Mouse (Mus musculus) layer of hippocampus, postnatal 14 days (tissue): ENCODE data around the gene Reep6. TPM values are rescaled to one million over a fixed set of nuclear protein-coding genes. Genes with fewer than 3 reads are reported as not detected.

Experiments
- DNase-seq, 2 experiments: peaks; one replicate each; pipeline ENCODE4 v3.0.0; 2021 to 2022; ENCODE audit warnings: low spot score in 2 of 2, mixed read lengths in 1 of 2
- long read RNA-seq, 2 experiments: library from polyadenylated mRNA; stranded (forward); transcript quantifications; one replicate each; pipeline ENCODE4 v2.0.0; 2021
- total RNA-seq, 2 experiments: library from RNA; stranded (reverse); gene quantifications; 2 replicates each; pipeline ENCODE4 v1.2.3; 2021

Gene Reep6
- total RNA-seq, result 10 to 100 TPM; 10.1 to 10.6 TPM
- long read RNA-seq, experiment 1, partial matches to known transcripts, result 4 of 8 reads
- long read RNA-seq, experiment 1, other reads (novel, unspliced or antisense), result 1 of 8 reads
- long read RNA-seq, experiment 2, transcript Reep6-202 (6 exons, 2,208 nt), result major isoform, 8 of 15 reads
- long read RNA-seq, experiment 2, partial matches to known transcripts, result 5 of 15 reads
- long read RNA-seq, experiment 2, other reads (novel, unspliced or antisense), result 0 of 15 reads

- DNase-seq, result peak; percentile 95 to 98
These were observed at the start of gene Reep6, which contains the start of gene Pcsk4 for GRCm38 (mm10) chr10:80329273-80330081. Gene Reep6, plus strand, starts transcription at chr10:80329953. Gene Pcsk4, minus strand, starts transcription at chr10:80329498.

GRCm38 (mm10) chr10:80281304-80281703 lies 48.4 kb upstream of the Reep6 start:
- no peak for DNase-seq

- no peak for DNase-seq
These were observed 47.8 kb upstream of the Reep6 start for GRCm38 (mm10) chr10:80281921-80282371.

- no peak for DNase-seq
These were observed 47.0 kb upstream of the Reep6 start for GRCm38 (mm10) chr10:80282481-80283441.

- DNase-seq, result no peak
These were observed 44.3 kb upstream of the Reep6 start for GRCm38 (mm10) chr10:80285222-80286070.

GRCm38 (mm10) chr10:80288097-80288496 lies 41.7 kb upstream of the Reep6 start:
- DNase-seq, result no peak

GRCm38 (mm10) chr10:80288657-80289056 lies 41.1 kb upstream of the Reep6 start:
- no peak for DNase-seq

- DNase-seq, result peak; percentile 92 to 95
These were observed 37.3 kb upstream of the Reep6 start, which contains the start of gene Rps15 for GRCm38 (mm10) chr10:80292251-80293146. Gene Rps15, plus strand, starts transcription at chr10:80292453.

- DNase-seq, result no peak
These were observed 36.4 kb upstream of the Reep6 start for GRCm38 (mm10) chr10:80293325-80293724.

GRCm38 (mm10) chr10:80294311-80294710 lies 35.4 kb upstream of the Reep6 start:
- no peak for DNase-seq

GRCm38 (mm10) chr10:80294788-80295303 lies 34.9 kb upstream of the Reep6 start:
- no peak for DNase-seq

- peak; percentile 79 to 84 for DNase-seq
These were observed 33.9 kb upstream of the Reep6 start, which contains the start of gene Apc2 for GRCm38 (mm10) chr10:80295618-80296425. Gene Apc2, plus strand, starts transcription at chr10:80295977.

GRCm38 (mm10) chr10:80296824-80297223 lies 32.9 kb upstream of the Reep6 start:
- no peak for DNase-seq

- DNase-seq, result no peak
These were observed 32.1 kb upstream of the Reep6 start for GRCm38 (mm10) chr10:80297526-80298133.

- peak; percentile 91 to 95 for DNase-seq
These were observed 31.0 kb upstream of the Reep6 start for GRCm38 (mm10) chr10:80298571-80299281.

GRCm38 (mm10) chr10:80299301-80299700 lies 30.5 kb upstream of the Reep6 start:
- DNase-seq, result no peak

GRCm38 (mm10) chr10:80299824-80300223 lies 29.9 kb upstream of the Reep6 start:
- no peak for DNase-seq
